Mouse (Mus musculus): ENCODE data around the gene Celf2. TPM values are rescaled to one million over a fixed set of nuclear protein-coding genes. Genes with fewer than 3 reads are reported as not detected.

The Celf2 gene
- total RNA-seq, 2 experiments from 2014 or later = 69.7 to 79.8 TPM

- DNase-seq (ENCODE audit: low spot score) = peak; percentile 80
These were observed 637.1 kb downstream of the Celf2 start for GRCm38 (mm10) chr2:6872131-6872893.

DNA sequence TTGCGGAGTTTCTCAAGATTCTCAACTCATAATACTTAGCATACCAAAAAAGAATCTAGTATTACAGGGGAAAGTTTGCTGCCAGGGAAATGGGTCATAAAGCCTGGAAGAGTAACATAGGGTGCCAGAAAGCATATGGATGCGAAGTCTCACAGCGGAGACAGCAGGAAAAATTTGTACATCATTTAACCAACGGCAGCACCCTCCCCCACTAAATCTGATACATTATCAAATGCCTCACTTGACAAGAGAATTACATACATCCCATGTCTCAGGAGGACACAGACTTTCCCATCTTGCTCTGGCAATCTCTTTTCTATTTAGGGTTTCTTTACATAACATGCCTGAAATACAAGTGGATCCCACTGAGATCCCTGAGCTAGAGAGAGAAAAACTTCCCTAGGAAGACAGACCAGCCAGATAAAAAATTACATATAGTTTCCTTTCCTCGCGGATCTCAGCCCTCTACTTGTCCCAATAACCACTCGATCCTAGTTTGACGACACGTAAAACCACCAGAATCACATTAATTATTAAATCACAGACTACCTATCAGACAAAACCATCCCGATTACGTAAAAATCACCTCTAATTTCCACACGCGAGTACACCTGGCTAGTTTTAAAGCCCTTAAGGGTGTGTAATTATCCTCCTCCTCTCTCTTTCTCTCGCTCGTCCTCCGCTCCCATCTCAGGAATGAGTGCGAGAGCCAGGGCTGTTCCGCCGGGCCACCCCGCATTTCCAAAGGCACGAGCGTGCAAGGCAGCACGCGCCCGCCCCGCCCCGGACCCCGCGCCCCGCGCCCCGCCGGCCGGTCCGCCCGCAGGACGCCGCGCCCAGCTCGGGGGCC is 637.9 kb downstream of the Celf2 start:
- DNase-seq (ENCODE audit: low spot score) = peak; percentile 35

GRCm38 (mm10) chr2:6869956-6870710 is 639.2 kb downstream of the Celf2 start:
- peak; percentile 26 for DNase-seq (ENCODE audit: low spot score)

DNA sequence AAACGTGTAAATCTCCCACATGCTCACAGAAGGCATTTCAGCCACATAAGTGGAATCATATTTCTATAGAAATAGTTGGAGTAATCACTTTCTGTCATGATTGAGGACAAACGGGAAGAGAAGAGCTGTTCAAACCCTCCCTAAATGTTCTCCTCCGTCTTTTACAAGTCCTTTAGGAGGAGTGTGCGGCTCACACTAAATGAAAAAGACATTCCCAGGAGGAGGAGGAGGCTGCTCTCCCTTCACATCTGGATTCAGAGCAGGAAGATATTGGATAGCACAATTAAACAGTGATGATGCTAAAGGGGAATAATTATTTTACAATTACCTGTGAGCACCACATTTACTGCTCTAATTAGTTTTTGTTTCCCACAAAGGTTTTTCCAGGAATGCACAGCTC is 642.1 kb downstream of the Celf2 start:
- no peak for DNase-seq (ENCODE audit: low spot score)

- no peak for DNase-seq (ENCODE audit: low spot score)
These were observed 643.6 kb downstream of the Celf2 start for GRCm38 (mm10) chr2:6865785-6866184.

DNA sequence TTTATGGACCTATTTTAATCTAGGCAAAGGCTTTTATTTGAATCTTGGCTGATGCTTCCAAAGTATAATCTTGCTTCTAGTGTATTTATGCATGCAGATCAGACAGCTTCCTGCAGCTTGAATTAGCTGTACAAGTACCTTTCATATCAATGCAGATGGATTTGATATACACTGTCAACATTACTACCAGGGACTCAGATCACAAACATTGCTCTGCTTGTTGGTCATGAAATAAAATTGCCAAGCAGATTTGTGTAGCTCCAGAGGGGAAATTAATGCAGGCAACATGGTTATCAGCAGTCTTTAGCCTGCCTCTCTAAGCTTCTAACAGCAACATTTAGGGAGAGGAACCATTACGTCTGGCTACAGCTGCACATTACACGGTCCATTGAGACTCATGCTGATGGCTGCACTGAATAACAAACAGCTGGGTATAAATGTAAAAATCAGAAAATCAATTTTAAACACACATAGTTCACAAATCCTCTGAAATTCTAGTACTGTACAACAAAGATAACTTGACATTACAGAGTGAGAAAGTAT is 659.2 kb downstream of the Celf2 start:
- no peak for DNase-seq (ENCODE audit: low spot score)

- peak; percentile 25 for DNase-seq (ENCODE audit: low spot score)
These were observed 660.0 kb downstream of the Celf2 start for GRCm38 (mm10) chr2:6849388-6849787.

DNA sequence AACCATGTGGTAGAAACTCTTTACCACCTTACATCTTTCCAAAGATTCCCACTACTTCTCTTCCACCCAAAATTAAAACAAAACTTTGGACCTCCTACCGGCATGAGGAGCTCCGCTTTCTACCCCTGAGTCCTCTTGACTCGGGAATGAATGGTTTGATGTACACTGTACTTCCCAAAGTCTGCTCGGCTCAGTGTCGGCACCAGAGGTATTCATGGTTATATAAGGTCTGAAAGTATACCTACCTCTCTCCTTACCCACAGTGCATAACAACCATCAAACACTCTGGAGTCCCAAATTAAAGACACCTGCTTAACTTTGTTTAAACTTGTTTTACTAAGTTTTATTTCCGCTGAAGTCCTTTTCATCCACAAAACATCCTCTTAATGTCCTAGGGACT is 679.3 kb downstream of the Celf2 start:
- no peak for DNase-seq (ENCODE audit: low spot score)

DNA sequence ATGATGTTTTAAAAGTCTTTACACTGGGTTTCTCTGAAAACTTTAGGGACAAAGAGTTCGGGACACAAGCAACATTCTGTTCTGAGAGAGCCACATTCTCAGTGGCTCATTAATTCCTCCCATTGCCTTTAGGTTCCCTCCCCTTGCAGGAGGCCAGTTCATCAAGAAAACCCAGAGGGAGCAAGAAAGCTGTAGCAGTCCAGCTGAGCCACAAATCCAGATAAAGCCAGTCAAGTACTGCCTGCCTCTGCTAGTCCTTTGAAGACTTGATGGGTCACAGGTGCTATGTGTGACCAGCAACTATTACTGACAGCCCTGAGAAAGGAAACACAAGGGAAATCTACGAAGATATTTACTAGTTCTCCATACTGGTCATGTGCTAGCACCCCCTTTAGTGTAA is 681.8 kb downstream of the Celf2 start:
- DNase-seq (ENCODE audit: low spot score) = peak; percentile 24

DNA sequence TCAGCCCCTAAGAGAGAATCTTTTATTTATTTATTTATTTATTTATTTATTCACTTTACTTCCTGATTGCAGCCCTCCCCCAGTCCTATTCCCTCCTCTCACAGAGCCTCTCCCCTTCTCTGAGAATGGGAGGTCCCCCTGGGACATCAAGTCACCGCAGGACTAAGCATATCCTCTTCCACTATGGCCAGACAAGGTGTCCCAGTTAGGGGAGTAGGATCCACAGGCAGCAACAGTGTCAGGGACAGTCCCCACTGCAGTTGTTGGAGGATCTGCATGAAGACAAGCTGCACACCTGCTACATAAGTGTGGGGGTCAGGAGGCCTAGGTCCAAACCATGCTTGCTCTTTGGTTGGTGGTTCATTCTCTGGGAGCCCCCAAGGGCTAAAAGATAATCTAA is 686.3 kb downstream of the Celf2 start:
- DNase-seq (ENCODE audit: low spot score) = no peak

DNA sequence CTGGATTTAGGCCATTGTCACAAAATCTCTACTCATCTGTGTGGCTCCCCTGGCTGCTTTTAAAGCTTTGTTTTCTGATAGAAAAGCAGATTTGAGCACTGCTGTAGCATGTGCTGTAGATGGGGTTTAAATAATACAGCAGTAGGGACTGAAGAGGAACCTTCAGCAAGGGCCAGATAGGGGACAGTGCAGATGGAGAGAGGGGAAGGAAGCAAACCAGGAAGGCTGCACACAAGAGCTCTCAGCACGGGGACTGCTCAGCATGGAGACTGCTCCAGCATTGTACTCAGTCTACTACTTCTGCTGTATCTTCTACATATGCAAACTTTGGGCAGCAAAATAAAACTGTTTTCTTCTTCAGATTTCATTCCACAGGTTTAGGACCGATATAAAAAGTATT is 687.8 kb downstream of the Celf2 start:
- no peak for DNase-seq (ENCODE audit: low spot score)

DNA sequence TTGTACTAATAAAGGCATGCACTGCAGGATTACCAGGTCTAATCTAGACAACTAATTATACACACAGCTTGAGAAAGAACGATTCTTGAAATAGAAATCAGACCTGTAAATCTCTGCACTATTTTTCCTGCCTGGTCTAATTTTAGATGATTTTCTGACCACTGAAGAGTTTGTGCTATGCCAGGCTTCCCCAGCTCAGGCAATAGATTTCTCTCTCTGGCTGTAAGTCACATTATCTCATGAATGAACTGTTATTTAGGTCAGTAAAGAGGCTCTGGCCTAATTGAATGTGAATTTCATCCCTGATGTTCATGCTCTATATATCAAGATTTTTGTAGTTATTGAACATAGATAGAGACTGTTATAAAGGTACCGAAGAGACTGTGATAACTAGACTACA is 694.1 kb downstream of the Celf2 start:
- peak; percentile 16 for DNase-seq (ENCODE audit: low spot score)

GRCm38 (mm10) chr2:6808736-6809135 is 700.6 kb downstream of the Celf2 start:
- DNase-seq (ENCODE audit: low spot score) = no peak

GRCm38 (mm10) chr2:6796754-6797153 is 712.6 kb downstream of the Celf2 start:
- DNase-seq (ENCODE audit: low spot score) = no peak

DNA sequence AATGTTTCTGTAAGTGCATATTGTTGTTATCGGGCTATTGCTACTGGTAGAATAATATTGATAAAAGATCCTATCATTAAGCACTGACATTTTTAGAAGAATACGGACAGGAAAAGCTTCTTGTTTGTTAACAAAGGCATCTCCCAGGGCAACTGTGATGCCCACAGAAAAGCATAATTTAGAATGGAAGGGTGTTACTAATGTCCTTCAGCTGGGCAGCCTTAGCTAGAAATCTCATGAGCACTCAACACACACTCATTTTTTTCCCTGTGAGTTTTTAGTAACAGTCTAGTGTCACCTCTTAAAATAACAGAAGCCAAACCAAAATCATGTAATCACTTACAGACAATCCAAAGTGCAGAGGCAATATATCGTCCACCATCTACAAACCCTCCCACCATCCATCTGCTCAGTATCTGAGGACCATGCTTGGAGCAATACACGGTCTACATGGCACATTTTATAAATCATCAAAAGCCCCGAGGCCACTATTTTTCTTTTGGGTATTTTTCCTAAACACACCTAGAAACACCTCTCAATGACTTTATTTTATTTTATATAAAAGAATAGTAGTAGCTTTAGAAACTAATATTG is 713.3 kb downstream of the Celf2 start:
- no peak for DNase-seq (ENCODE audit: low spot score)

- no peak for DNase-seq (ENCODE audit: low spot score)
These were observed 714.5 kb downstream of the Celf2 start for GRCm38 (mm10) chr2:6794858-6795257.

DNA sequence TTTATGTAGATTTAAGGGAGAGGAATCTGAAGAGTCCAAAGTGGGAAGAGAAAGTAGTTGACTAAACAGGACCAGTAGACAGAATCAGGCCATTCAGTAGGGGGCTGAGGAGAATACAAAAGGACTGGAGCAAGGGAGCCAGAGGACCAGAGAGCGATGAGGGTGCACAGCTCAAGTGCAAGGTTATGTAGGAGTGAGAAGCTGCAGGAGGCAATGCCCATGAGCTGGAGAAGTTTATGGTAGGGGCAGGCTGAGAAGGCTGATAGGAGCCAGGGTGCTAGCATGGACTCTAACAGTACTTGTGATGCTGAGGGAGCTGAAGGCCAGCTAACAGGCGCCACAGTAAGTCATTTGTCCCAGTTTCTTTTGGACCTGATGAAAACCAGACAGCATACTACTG is 718.5 kb downstream of the Celf2 start:
- no peak for DNase-seq (ENCODE audit: low spot score)

GRCm38 (mm10) chr2:6786494-6787144 is 722.7 kb downstream of the Celf2 start:
- DNase-seq (ENCODE audit: low spot score) = no peak

DNA sequence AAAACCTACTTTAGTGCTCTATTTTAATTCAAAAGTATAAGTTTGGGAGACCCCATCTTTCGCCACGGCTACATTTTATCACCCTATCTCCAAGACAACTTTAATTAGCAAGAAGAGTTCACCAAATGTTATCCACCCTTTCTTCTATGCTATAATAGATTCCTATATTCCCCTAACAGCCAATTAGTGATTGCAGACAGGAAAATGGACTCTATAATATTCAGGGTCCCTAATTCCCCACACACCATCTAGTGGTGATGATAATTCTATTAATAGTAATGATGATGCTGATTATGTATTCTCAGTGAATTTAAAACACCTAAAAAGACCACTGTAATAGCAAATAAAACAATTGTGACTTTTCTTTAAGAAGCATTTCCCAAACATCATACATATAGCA is 739.1 kb downstream of the Celf2 start:
- no peak for DNase-seq (ENCODE audit: low spot score)

- DNase-seq (ENCODE audit: low spot score) = peak; percentile 9
These were observed 747.0 kb downstream of the Celf2 start for GRCm38 (mm10) chr2:6762381-6762780.

- no peak for DNase-seq (ENCODE audit: low spot score)
These were observed 766.2 kb downstream of the Celf2 start for GRCm38 (mm10) chr2:6743173-6743572.

Data from gastrocnemius, adult 18-20 months (tissue).